Mouse (Mus musculus): ENCODE results near the gene Map2k5.
A peak's percentile ranks its signal among the peaks of the same experiment; 100 is the strongest.

The Map2k5 gene

DNA sequence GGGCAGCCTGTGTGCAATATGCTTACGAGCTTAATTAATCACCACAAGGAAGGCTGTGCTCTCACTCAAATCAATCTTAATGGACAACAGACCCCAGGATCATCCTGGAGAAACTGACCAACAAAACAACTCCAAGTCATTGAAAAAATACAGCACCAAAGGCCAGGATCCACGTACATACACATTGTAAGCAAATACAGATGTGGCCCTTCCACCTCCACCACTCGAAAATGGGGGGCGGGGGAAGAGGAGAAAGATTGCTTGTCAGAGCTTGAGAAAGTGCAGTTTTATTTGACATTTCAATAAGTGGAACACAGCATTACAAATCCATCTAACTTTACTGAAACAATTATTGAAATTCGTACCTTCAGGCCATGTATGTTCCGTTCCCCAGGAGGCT lies 39.0 kb downstream of the Map2k5 start:
- no peak for DNase-seq

- DNase-seq = no peak
Observed at GRCm38 (mm10) chr9:63335816-63336215, 41.9 kb downstream of the Map2k5 start.

- no peak for DNase-seq
Observed at GRCm38 (mm10) chr9:63333074-63333473, 44.6 kb downstream of the Map2k5 start.

DNA sequence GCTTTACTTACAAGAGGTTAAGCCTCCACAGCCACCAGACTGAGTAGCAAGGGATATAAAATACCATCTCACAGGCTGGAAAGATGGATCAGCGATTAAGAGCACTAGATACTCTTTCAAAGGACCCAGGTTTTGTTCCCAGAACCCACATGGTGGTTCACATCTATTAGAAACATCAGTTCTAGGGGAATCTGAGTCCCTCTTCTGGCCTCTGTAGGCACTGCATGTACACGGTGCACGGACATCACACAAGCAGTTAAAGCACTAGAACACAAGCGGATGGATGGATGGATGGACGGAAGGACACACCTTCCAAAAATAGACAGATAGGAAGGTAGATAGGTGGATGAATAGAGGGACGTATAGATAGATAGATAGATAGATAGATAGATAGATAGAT lies 46.5 kb downstream of the Map2k5 start:
- no peak for DNase-seq

DNA sequence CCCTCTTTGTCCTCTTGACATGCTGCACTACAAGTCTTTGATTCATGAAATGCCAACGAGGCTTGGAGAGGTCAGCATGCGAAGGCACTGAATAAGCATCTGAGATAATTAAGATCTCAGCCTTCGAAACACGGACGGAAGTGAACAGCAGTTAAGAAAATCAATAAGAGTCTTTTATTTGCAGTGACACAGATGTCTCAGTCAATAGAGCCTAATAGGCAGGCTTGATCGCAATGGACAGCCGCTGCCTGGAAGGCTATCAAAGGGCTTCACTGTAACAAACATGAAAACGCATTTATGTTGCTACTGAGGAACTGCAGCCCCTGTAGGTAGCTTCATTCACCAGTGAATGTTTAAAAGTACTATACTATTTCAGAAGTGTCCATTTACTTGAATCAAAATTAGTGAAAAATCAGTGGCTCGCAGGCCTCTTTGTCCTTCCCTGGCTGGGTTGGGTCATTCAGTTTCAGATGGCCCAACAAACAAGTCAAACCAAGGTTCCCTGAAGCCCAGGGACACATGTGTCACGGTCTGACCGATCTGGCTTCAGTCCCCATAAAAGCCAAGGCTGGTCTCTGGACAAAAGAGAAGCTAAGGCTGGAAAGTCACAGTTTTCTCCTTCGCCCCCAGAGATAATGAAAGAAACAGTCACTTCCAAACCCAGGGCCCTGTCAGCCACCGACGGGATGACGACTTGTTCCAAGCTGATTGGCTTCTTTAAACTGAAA lies 48.6 kb downstream of the Map2k5 start:
- DNase-seq = no peak

DNA sequence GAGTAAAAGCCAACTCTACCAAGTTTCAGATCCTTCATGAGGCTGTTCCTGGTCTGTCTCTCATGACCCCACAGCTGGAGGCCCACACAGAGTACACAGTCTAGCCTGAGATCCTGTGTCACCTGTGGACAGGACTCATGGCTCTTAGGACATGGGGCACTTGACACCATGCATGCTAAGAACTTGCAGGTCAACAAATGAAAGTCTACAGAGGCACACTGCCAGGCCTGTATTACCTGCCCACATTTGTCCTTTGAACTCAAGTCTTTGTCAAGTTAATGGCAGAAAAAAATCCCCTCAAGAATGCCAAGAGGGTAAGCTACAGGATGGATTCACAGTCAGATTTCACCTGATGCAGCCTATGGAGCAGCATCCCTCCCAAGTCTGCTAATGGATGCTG lies 62.5 kb downstream of the Map2k5 start:
- no peak for DNase-seq

- DNase-seq = peak; percentile 46
Observed at GRCm38 (mm10) chr9:63314126-63314525, 63.6 kb downstream of the Map2k5 start.

DNA sequence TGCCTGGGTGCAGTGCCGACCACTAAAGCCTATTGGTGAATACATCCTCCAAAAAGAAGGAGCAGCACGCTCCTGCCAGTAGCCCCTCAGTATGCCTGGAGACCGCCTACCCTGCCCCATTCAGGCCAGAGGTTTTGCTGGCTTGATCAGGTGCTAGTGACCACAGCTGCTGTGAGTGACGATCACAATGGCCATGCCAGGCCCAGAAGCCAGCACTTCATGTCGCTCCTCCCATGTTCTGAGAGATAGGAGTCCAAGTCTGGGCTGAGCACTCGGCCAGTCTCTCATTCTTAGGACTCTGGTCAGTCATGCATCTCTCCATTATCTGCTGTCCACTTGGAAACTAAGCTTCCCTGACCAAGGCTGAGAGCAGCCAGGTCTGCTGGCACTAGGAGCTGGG lies 67.7 kb downstream of the Map2k5 start:
- no peak for DNase-seq

DNA sequence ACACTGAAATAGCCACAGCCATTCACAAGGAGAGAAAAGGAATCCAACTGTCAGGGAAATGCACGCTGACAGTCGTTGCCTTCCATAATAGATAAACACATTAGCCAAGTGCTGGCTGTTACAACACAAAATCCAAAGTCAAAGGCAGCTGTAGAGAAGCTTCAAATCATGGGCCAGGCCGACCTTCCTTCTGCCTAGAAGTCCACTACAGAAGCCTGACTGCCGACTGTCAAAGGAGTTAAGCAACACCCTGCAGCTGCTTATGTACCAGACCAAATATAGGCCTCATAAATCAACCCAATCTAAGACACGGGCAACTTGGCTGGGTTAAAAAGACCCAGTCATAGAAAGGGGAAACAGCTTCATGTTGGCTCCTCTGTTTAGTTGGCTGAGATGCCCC lies 68.7 kb downstream of the Map2k5 start:
- no peak for DNase-seq

DNA sequence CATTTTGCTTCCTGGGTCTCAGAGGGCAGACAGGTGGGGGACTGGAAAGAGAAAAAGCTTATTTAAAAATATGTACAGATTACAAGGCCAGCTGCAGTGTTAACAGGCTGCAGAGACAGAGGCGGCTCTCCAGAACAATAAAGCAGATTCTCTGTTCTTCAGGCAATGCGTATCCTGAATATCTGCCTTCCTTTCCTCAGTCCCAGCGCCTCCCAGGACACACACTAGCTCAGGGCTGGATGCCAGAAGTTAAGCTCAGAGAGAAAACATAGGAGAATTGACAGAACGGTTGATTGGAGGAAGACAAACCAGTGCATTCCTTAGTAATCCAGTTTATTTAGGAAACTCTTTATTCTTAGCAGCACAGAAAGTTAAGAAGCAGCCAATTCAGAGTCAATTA lies 69.3 kb downstream of the Map2k5 start:
- DNase-seq = no peak

DNA sequence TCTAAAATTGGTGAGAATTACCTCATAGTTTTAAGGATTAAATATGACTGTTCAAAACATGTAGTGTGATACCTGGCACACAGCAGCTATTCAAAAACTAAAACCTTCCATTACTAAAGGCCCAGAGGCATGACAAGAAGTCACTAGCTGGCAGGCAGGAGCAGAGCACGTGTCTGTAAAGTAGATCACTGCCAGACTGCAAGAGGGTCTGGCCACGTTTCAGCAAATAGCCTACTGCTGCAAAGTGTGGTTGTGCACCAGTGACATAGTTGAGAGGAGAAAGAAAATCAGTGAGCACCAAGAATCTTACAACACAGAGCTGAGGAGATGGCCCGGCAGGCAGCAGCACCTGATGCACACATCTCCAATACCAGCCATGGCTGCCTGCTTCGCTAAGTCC lies 75.2 kb downstream of the Map2k5 start:
- DNase-seq = no peak

- DNase-seq = no peak
Observed at GRCm38 (mm10) chr9:63298656-63299055, 79.0 kb downstream of the Map2k5 start.

- DNase-seq = peak; percentile 53
Observed at GRCm38 (mm10) chr9:63295551-63295958, 82.1 kb downstream of the Map2k5 start.

DNA sequence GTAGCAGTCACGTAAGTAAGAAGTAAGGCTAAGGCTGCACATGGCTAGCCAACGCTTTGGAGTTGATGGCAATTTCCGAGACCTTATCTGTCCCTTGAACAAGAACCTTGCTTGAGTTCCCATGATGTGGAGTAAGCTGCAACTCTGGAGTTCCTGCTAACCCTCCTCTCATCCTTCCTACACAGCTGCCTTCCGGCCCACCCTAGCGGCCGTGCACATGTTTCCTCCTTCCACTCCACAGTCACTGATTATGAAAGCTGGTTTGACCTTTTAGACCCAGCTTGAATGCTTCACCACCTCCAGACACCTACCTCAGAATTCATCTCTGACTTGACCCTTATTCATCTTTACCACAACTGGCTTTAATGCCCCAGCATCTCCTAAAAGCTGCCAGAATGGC lies 82.9 kb downstream of the Map2k5 start:
- no peak for DNase-seq

DNA sequence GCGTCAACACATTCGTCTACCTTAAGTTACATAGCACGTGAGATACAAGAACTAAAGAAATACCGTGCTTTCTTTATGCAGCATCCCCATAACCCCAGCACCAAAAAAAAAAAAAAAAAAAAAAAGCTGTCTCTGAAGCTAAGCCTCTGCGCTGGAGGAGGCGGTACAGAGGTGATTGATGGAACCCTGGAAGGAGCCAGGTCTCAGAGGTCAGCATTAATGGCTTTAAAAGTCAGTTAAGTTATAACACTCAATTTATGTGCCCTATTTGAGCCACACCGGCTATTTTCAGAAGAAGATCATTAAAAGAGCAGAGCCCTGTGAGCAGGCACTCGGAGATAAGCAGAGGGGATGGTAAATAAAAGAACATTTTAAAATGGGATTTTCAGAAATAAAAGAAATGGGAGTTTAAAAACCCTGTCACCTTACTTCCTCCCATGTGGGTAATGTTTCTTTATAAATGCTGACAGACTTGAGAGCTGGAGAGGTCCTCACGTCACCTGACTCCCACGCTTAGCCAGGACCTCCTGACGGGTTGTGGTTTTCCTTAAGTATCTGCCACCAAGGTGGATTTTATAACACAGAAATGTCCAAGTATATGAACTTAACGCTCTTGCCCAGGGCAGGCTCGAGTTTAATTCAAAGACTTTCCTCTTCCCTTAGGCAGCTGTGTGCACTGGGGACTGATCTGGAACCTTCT lies 83.8 kb downstream of the Map2k5 start:
- no peak for DNase-seq

GRCm38 (mm10) chr9:63288676-63289075 lies 89.0 kb downstream of the Map2k5 start:
- DNase-seq = no peak

GRCm38 (mm10) chr9:63284392-63284791 lies 93.3 kb downstream of the Map2k5 start:
- no peak for DNase-seq

GRCm38 (mm10) chr9:63281996-63282395 lies 95.7 kb downstream of the Map2k5 start:
- no peak for DNase-seq

DNA sequence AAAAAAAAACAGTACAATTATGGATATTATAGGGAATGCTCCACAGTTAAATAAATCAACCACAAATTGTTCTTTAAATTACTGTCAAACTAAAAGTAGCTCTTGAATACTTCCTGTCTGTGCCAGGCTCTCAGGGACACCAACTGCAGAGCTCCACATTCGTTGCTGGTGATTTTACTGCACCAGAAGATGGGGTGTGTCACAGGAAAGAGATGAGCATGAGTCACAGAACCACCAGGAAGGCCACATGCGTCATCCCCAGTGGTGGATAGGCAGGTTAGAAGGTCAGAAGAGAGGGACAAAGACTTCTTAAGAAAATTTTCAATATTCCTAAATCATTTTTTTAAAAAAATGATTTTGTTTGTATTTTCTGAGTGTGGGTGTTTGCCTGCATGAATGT lies 96.6 kb downstream of the Map2k5 start:
- no peak for DNase-seq

- DNase-seq = no peak
Observed at GRCm38 (mm10) chr9:63273781-63274180, 103.9 kb downstream of the Map2k5 start.

GRCm38 (mm10) chr9:63269839-63270238 lies 107.9 kb downstream of the Map2k5 start:
- no peak for DNase-seq

DNA sequence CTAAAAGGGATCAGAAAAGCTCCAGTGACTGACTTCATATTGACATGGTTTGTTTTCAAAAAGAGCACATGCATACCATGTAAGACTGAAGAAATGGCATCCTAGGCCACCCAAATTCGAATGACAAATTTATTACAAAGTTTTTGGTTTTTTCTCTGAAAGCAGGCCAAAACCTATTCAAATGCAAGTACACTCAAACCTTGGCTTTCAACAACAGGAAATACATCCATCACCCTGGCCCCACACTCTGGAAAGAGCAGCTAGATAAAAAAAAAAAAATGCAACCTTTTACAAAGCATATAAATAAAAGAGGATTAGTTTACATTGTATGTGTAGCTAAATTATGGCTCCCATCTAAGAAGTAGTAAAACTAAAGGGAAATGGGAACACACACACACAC lies 114.5 kb downstream of the Map2k5 start:
- DNase-seq = no peak

- peak; percentile 43 for DNase-seq
Observed at GRCm38 (mm10) chr9:63258768-63259167, 118.9 kb downstream of the Map2k5 start.

GRCm38 (mm10) chr9:63257739-63258138 lies 120.0 kb downstream of the Map2k5 start:
- no peak for DNase-seq
